Mouse (Mus musculus): ENCODE measurements at regions not wholly inside any gene's neighbourhood (a gene's known extent, or its start where the extent isn't known, plus 50 kb on each side); places are given as distances from the start of the nearest gene placed in this dataset.

- no peak for DNase-seq (ENCODE audit: low spot score)
These were observed 173.9 kb upstream of the Dapk1 start for GRCm38 (mm10) chr13:60427755-60428385.

- DNase-seq (ENCODE audit: low spot score), result no peak
These were observed 172.6 kb upstream of the Dapk1 start for GRCm38 (mm10) chr13:60429148-60429547.

- DNase-seq (ENCODE audit: low spot score), result no peak
These were observed 170.3 kb upstream of the Dapk1 start for GRCm38 (mm10) chr13:60431412-60431811.

- no peak for DNase-seq (ENCODE audit: low spot score)
These were observed 167.2 kb upstream of the Dapk1 start for GRCm38 (mm10) chr13:60434221-60435210.

- DNase-seq (ENCODE audit: low spot score), result no peak
These were observed 166.4 kb upstream of the Dapk1 start for GRCm38 (mm10) chr13:60435333-60435732.

GRCm38 (mm10) chr13:60438177-60438576 is 163.6 kb upstream of the Dapk1 start:
- no peak for DNase-seq (ENCODE audit: low spot score)

- DNase-seq (ENCODE audit: low spot score), result no peak
These were observed 161.2 kb upstream of the Dapk1 start for GRCm38 (mm10) chr13:60440586-60440985.

- DNase-seq (ENCODE audit: low spot score), result no peak
These were observed 156.6 kb upstream of the Dapk1 start for GRCm38 (mm10) chr13:60445164-60445563.

GRCm38 (mm10) chr13:60446926-60447325 is 154.8 kb upstream of the Dapk1 start:
- no peak for DNase-seq (ENCODE audit: low spot score)

GRCm38 (mm10) chr13:60450721-60451506 is 150.8 kb upstream of the Dapk1 start:
- no peak for DNase-seq (ENCODE audit: low spot score)

GRCm38 (mm10) chr13:60453821-60454483 is 147.8 kb upstream of the Dapk1 start:
- DNase-seq (ENCODE audit: low spot score), result no peak

- no peak for DNase-seq (ENCODE audit: low spot score)
These were observed 146.6 kb upstream of the Dapk1 start for GRCm38 (mm10) chr13:60455033-60455619.

- DNase-seq (ENCODE audit: low spot score), result no peak
These were observed 145.7 kb upstream of the Dapk1 start for GRCm38 (mm10) chr13:60455863-60456551.

GRCm38 (mm10) chr13:60457277-60457676 is 144.5 kb upstream of the Dapk1 start:
- DNase-seq (ENCODE audit: low spot score), result no peak

GRCm38 (mm10) chr13:60459002-60459401 is 142.7 kb upstream of the Dapk1 start:
- no peak for DNase-seq (ENCODE audit: low spot score)

- no peak for DNase-seq (ENCODE audit: low spot score)
These were observed 135.0 kb upstream of the Dapk1 start for GRCm38 (mm10) chr13:60466553-60467313.

GRCm38 (mm10) chr13:60467821-60468579 is 133.7 kb upstream of the Dapk1 start:
- DNase-seq (ENCODE audit: low spot score), result peak; percentile 9

- DNase-seq (ENCODE audit: low spot score), result no peak
These were observed 131.0 kb upstream of the Dapk1 start for GRCm38 (mm10) chr13:60470426-60471398.
